Mouse (Mus musculus): Measurements from ENCODE around the gene Itga3.

Itga3 gene

DNA sequence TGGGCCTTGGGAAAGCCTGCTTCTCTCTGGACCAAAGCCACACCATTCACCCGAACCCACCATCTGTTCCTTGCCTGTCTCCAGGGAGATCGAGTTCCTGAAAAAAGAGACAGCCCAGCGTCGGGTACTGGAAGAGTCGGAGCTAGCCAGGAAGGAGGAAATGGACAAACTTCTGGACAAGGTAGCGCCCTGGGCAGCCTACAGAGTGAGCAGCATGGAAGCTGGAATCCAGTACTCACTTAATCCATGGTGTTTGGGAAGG is 71.7 kb downstream of the Itga3 start:
- WGBS, result 36% methylated on average over 6 of the region's 6 CpGs

DNA sequence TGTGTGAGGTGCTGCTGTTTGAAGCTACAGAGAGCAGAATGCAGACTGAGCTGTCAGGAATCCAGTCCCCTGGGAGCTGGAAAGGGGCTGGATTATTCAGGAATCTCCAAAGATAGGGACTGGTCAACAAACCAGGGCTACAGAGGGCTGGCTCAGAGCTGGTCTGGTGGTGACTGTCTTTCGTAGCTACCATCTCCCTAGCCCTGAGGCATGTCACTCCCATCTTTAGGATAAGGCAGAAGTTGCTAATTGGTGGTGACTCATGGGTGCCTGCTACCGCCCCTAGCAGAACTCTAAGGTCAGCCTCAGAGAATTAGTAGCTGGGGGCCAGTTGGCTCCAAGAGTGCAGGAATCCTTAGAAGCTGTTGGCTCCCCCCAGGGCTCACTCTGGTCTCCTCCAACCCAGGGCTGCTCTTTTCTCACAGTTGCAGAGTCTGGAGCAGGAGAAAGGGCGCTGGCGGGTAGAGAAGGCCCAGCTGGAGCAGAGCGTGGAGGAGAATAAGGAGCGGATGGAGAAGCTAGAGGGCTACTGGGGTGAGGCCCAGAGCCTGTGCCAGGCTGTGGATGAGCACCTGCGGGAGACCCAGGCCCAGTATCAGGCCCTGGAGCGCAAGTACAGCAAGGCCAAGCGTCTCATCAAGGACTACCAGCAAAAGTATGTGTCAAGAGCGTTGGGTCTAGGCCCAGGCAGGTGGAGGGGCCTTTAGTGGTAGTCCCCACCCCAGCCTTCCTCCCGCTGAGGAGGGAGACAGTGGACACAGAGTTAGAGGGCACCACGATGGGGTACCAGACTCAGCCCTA is 72.3 kb downstream of the Itga3 start:
- WGBS, result 75% methylated on average over 12 of the region's 12 CpGs

DNA sequence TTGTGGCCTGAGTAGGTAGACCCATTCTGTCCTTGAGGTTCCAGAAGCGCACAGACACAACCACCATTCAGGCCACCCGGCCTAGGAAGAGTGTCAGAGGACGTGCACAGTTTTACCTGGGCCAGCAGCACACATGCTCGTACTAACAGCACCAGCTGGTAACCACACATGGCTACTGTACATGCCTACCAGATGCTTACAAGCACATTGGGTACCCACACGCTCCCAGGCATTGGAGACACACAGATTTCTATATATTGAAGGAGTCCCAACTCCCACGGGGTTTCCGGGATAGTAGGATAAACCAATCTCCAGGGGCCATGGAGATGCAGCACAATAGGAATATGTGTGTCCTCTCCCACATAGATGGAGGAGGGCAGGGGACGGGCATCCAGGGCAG is 73.9 kb downstream of the Itga3 start:
- WGBS, result 67% methylated on average over 8 of the region's 8 CpGs

DNA sequence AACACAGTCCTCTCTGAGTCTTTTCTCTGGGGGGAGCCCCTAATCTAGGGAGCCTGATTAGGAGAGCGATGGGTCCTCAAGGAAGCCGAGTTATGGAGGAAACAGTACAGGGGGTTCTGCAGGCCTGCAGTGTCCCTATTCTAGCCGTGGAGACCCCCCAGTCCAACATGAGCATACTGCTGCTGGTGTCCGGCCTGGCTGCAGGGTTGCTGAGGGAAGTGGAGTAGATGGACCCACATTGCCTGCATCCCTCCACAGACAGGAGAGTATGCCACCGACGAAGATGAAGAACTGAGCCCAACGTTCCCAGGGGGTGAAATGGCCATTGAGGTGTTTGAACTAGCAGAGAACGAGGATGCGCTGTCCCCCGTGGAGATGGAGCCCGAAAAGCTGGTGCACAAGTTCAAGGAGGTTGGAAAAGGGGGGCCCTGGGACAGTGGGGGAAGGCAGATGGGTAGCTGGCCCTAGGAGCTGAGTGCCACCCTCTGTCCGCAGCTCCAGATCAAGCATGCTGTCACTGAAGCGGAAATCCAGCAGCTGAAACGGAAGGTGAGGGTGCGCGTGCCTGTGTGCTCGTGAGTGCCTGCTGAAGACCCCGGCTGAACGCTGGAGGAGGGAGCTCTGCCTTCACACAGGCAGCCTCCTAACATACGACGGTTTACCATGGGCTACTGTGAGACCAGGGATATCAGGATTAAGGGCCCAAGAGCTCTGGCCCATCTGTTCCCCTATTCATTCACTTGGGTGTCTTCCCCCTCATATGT is 74.8 kb downstream of the Itga3 start:
- WGBS, result 88% methylated on average over 21 of the region's 21 CpGs

DNA sequence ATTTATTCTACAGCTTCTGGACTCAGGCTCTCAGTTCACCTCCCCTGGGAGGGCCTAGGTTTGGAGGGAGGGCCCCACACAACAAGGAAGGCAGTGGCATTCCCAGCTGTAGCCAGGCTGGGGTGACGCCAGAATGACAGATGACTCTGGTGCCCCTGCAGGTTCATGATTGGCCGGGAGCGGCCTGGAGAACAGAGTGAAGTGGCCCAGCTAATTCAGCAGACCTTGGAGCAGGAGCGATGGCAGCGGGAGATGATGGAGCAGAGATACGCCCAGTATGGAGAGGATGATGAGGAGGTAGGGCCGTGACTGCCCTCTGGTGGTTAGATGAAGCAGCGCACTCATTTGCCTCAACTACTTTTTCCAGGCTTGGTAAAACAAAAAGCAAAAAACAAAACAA is 75.5 kb downstream of the Itga3 start:
- 8% methylated on average over 8 of the region's 8 CpGs for WGBS

DNA sequence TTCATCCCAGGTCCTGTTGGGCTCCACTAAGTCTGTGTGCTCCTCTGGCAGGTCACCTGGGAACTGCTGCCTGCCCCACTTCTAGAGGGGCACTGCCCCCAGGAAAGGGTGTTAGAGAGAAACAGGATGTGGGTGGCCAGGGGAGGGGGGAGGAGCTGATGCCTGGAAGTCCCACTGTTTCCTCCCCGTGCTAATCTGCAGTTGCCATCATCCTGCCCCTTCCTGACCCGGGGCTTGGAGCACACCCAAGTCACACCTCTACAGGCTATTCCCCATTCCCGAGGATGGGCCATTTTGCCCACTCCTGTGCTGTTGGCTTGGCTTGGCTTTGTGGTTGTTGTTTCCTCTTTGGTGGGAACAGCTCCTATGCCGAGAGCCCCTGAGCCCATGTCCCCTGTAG is 76.1 kb downstream of the Itga3 start:
- WGBS, result 31% methylated on average over 4 of the region's 4 CpGs

DNA sequence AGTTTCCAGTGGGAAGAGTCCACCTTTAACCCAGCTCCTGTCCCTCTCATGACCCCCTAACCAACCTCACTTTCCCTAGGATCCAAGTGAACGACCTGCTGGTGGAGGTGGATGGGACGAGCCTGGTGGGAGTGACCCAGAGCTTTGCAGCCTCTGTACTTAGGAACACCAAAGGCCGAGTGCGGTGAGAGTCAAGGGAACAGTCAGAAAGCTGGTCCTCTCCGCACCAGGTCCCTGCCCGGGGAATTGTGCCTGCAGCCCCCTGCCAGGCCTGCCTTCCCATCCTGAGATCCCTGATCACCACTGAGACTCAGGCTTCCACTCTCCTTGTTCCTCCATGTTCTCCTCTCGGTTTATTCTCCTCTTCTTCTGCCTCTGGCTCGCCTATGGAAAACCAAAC is 76.5 kb downstream of the Itga3 start:
- 74% methylated on average over 8 of the region's 8 CpGs for WGBS

DNA sequence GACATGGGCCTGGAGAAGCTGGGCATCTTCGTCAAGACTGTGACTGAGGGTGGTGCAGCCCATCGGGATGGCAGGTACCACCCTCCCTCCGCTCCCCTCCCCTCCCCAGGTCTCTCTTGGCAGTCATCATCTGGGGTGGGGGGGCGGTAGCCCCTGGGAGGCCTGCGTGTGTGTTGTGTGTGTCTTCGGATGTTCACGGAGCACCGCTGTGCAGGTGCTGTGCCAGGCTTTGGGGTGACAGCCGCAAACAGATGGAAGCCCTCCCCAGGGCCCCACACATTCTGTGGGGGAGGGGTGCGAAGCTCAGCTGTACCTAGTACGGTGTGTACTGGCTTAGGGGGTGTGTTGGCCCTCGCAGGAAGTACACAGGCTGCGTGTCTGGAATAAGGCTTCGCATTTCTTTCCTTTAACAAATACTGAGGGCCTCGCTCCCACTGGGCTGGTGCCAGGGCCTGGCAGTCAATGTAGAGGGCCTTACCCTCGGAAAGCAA is 78.5 kb downstream of the Itga3 start:
- 27% methylated on average over 16 of the region's 16 CpGs for WGBS

DNA sequence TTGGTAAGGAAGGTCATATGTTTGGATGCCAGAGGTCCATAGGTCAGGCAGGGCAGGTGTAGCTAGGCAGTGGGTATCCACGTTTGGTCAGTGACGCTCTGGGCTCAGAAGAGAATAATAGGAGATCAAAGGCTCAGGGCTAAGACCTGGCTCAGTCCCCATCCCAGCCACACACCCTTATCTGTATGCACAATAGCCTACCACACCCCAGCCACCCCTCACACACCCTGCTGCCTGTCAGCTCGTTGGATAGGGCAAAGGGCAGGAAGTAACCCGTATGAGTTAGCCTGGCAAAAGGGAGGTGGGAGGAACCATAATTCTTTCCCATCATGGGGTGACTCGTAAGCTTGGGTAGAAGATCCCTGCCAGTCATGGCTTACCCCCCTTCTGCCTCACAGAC is 79.0 kb downstream of the Itga3 start:
- WGBS, result 40% methylated on average over 5 of the region's 5 CpGs

DNA sequence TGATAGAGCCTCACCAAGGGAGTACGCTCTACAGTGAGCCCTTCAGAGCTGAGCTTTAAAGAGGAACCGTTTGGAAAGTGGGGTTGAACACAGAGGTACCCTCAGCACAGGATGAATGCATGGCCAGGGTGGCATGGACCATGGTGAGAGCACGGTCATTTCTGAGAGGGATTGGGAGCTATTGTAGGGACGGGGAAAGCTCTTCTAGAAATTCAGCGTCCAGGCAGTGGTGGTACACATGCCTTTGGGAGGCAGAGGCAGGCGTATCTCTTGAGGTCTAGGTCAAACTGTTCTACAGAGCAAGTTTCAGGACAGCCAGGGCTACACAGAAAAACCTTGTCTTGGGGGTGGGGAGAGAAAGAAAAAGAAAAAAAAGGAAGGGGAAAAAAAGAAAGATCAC is 79.6 kb downstream of the Itga3 start:
- WGBS, result 86% methylated on average over 6 of the region's 6 CpGs

DNA sequence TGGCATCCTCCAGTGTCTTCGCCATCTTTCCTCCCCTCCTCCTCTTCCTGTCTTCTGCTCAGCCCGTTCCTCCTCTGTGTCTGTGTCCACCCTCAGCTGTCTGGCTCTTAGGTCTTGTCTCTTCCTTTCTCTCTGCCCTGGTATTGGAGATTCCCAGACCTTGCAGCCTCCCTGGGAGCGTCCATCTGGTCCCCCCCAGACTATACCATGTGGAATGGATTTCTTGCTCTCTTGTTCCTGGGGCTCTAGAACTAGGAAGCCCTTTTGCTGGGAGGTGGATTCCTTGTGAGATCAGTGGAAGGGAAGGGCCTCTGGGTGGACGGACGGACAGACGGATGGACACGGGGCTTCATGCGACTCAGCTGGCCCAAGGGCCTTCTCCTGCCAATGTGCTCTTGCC is 80.5 kb downstream of the Itga3 start:
- 65% methylated on average over 8 of the region's 8 CpGs for WGBS

DNA sequence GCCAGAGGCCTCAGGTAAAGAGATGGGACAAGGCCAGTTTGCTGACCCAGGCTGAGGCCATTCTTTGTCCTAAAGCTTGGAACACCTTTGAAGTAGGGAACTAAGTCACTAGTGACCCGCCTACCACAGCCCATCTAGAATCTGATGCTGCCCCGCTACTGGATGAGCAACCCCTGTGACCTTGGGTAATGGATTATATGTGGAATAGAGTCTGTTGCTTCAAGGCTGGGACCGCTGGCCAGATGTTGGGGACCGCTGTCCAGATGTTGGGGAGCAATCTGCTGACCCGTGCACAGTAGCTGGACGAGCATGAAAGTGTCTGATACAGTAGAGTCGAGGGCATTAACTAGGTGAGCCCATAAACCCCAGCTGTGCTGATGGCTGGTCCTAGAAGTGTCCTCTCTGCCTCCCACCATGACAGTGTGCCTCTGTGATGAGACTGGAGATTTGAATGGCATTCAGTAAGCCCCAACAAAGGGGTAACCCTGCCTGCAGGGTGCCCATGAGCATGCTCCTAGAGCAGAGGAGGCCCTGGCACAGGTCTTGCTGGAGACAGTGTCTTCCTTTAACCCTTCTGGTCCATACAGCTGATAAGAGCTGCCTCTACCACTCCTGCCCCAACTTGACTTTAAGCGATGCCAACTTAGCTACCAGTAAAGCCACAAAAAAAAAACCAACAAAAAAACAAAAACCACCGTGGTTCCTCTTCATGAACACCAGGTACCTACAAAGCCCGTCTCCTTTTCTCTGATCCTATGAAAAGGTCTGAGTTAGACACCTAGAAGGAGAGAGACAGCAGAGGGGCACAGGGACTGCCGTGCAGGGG is 81.4 kb downstream of the Itga3 start:
- 56% methylated on average over 11 of the region's 11 CpGs for WGBS
